In the genomic region with DNA sequence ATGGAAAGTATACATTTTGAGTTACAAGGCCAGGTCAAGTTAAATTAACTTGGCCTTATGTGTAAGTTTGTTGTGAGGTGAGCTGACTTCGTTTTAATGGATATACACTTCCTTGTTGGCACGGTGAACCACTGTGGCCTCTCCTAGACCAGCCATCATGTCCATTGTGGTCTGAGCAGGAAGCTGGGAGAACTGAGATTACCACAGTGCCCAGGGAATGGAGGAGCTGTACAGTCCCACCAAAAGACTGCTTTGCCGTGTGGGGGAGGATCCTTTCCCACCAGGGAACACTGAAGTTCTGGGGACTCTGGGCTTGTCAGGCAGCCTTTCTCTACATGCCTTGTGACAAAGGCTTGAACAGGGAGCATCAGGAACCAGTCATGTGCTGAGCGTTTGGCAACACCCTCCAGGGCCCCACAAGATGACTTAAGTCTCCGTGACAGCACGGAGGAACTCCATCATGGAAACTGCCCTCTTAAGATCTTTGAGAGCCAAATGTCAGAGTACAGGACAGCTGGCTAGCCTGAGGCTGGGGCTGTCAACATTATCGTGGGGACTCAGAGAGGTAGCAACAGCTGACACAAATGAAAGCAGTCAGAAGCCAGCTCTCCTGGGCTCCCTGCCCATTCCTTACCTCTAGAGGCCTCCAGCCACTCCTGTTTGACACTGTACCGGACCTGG, we compare ENCODE assay signal across 11 mouse cellular contexts. TPM values are rescaled to one million over a fixed set of nuclear protein-coding genes. Genes with fewer than 3 reads are reported as not detected.
DNase-seq lines count a peak whose midpoint lies in the region; ATAC-seq and TF ChIP-seq lines count a peak whose summit lies in the region.
"Had no signal": no experiment of that assay in that cellular context is flagged by ENCODE, and none has a peak within 500 bp of the region (broad histone marks: within the 10 kb centered on the region; RNA-seq: fewer than 3 reads in every experiment).

No protein-coding gene starts in this region.

- no peaks in the 10 kb centered on the region for H3K27me3 ChIP-seq in cerebellum, adult 2 months (ENCODE audit: control insufficient read depth, insufficient read depth, low read length)
- H3K27me3 ChIP-seq in midbrain, embryonic 16.5 days (ENCODE audit: control insufficient read depth, insufficient read depth, low read depth, low read length): no peaks in the 10 kb centered on the region
- H3K27me3 ChIP-seq in forebrain, postnatal 0 days (ENCODE audit: insufficient read depth, low read length): no peaks in the 10 kb centered on the region
- H3K27me3 ChIP-seq: intestine, embryonic 15.5 days; stomach, embryonic 15.5 days had no signal

- peak overlapping the region; percentile 54 for H3K27ac ChIP-seq in cerebellum, adult 2 months (ENCODE audit: insufficient read depth, low read length)
- no peak overlapping the region for H3K27ac ChIP-seq in midbrain, embryonic 16.5 days (ENCODE audit: low read length)
- H3K27ac ChIP-seq in forebrain, postnatal 0 days (ENCODE audit: low read depth, low read length): no peak overlapping the region
- H3K27ac ChIP-seq: intestine, embryonic 15.5 days; macrophage; stomach, embryonic 15.5 days had no signal

- no peak overlapping the region for H3K4me3 ChIP-seq in cerebellum, adult 2 months (replicated peaks; ENCODE audit: insufficient read depth, low read depth, low read length)
- H3K4me3 ChIP-seq in midbrain, embryonic 16.5 days (ENCODE audit: low read depth, low read length): no peak overlapping the region
- no peak overlapping the region for H3K4me3 ChIP-seq in forebrain, postnatal 0 days (ENCODE audit: low read depth, low read length)
- H3K4me3 ChIP-seq: intestine, embryonic 15.5 days; stomach, embryonic 15.5 days had no signal

- 0 out of 2 replicates have a peak, but pooled peaks have one; percentile 30 for ATAC-seq in midbrain, embryonic 16.5 days
- ATAC-seq in forebrain, postnatal 0 days: no peak

- H3K4me2 ChIP-seq in midbrain, embryonic 16.5 days (ENCODE audit: low read length): no peak overlapping the region
- no peak overlapping the region for H3K4me2 ChIP-seq in forebrain, postnatal 0 days (ENCODE audit: low read depth)
- H3K4me2 ChIP-seq: intestine, embryonic 15.5 days; stomach, embryonic 15.5 days had no signal

- no peak for TF ChIP-seq CTCF in cerebellum, adult 2 months (IDR thresholded peaks at IDR 0.05; ENCODE audit: borderline replicate concordance, insufficient read depth, low read depth, low read length)
- no peak for TF ChIP-seq CTCF in forebrain, postnatal 0 days (IDR thresholded peaks at IDR 0.05; ENCODE audit: low read depth)

- 14% methylated on average over 8 of the region's 8 CpGs for WGBS in cerebellum, adult 2 months
- WGBS in midbrain, embryonic 16.5 days: 70% methylated on average over 8 of the region's 8 CpGs
- 61% methylated on average over 8 of the region's 8 CpGs for WGBS in forebrain, postnatal 0 days

- TF ChIP-seq POLR2A in cerebellum, adult 2 months (IDR thresholded peaks at IDR 0.05; ENCODE audit: borderline replicate concordance, insufficient read depth, low read length): no peak

- DNase-seq in kidney, postnatal 10 days: peak; percentile 41
- no peak for DNase-seq in kidney, adult 9 months
- peak; percentile 71 to 77 for DNase-seq in cerebellum, adult 2 months
- DNase-seq in heart, postnatal 4 days: peak; percentile 66
- no peak for DNase-seq in forebrain, postnatal 0 days
- no peak for DNase-seq in right cerebral cortex, adult 18-20 months
- DNase-seq in c-Kit-positive CD71-positive TER-119-positive erythroid progenitor cells, embryonic 14.5 days (ENCODE audit: low spot score): no peak

- H3K4me1 ChIP-seq in cerebellum, adult 2 months (ENCODE audit: control insufficient read depth, insufficient read depth, low read length): peaks cover 45% of the 10 kb centered on the region
- no peaks in the 10 kb centered on the region for H3K4me1 ChIP-seq in midbrain, embryonic 16.5 days (ENCODE audit: control insufficient read depth, insufficient read depth, low read length)
- 0 out of 2 replicates have a peak, but pooled peaks cover 3% of the 10 kb centered on the region for H3K4me1 ChIP-seq in forebrain, postnatal 0 days (ENCODE audit: insufficient read depth)

- H3K36me3 ChIP-seq in midbrain, embryonic 16.5 days (ENCODE audit: control insufficient read depth, insufficient read depth, low read length): peaks cover 5% of the 10 kb centered on the region; the same call in 1 of the 2 replicates
- peaks cover 27% of the 10 kb centered on the region; the same call in 1 of the 2 replicates for H3K36me3 ChIP-seq in forebrain, postnatal 0 days (ENCODE audit: insufficient read depth)

- H3K9ac ChIP-seq in midbrain, embryonic 16.5 days (ENCODE audit: low read depth, low read length): no peak overlapping the region
- H3K9ac ChIP-seq in forebrain, postnatal 0 days: no peak overlapping the region
- H3K9ac ChIP-seq: intestine, embryonic 15.5 days; stomach, embryonic 15.5 days had no signal

- no peaks in the 10 kb centered on the region for H3K9me3 ChIP-seq in midbrain, embryonic 16.5 days (replicated peaks; ENCODE audit: control insufficient read depth, low read length, poor library complexity, severe bottlenecking)
- H3K9me3 ChIP-seq in forebrain, postnatal 0 days (ENCODE audit: low read length): 0 out of 2 replicates have a peak, but pooled peaks cover 5% of the 10 kb centered on the region
- H3K9me3 ChIP-seq: intestine, embryonic 15.5 days; stomach, embryonic 15.5 days had no signal

RNA-seq across cellular contexts. Expression of gene Boc, which starts 55.7 kb away (rescaled TPM):
- polyA plus RNA-seq in cerebellum, adult 2 months (2012; rRNA removed): 37.9 and 43.6 TPM in 2 replicates
- total RNA-seq in heart, postnatal 4 days (2021): 1 to 10 TPM; 8.8 to 9.3 TPM
- polyA plus RNA-seq in midbrain, embryonic 16.5 days (2015; fragmentation: Nextera tagmentation; extraction: Ambion mirVana): 7.3 and 10.5 TPM in 2 replicates
- 12.3 TPM in 2 replicates for total RNA-seq in forebrain, postnatal 0 days (2014; rRNA removed)
- 2.8 and 3.5 TPM in 2 replicates for polyA plus RNA-seq in forebrain, postnatal 0 days (2015; fragmentation: Nextera tagmentation; extraction: Ambion mirVana)

Comparison
In these comparisons a context has a peak if more than half of its experiments do, and no peak if none do; other contexts are left out.
1. DNase-seq: peak in kidney, postnatal 10 days (single experiment), cerebellum, adult 2 months (2 of 2) and heart, postnatal 4 days (single experiment); none in kidney, adult 9 months (single experiment), forebrain, postnatal 0 days (single experiment), right cerebral cortex, adult 18-20 months (single experiment) and c-Kit-positive CD71-positive TER-119-positive erythroid progenitor cells, embryonic 14.5 days (single experiment).